Mouse (Mus musculus) forebrain, embryonic 12.5 days (tissue): ENCODE data around the gene Gjb1. TPM values are rescaled to one million over a fixed set of nuclear protein-coding genes. Genes with fewer than 3 reads are reported as not detected.
A peak's percentile ranks its signal among the peaks of the same experiment; 100 is the strongest.

Experiments used
- ATAC-seq: fragments of 200-750 bp; cut with Nextera tagmentation; 2 replicates; pipeline ENCODE4 v1.8.0; 2017; ENCODE audit warnings: moderate TSS enrichment; ENCODE audit not compliant: low FRiP score
- H3K27ac ChIP-seq: fragments of 300-500 bp; sonication (generic); 2 replicates; pipeline ENCODE4 v1.5.1; 2016; ENCODE audit warnings: mild to moderate bottlenecking
- H3K27me3 ChIP-seq: fragments of 300-500 bp; sonication (generic); 2 replicates; pipeline ENCODE4 v1.6.1; 2016; ENCODE audit warnings: mild to moderate bottlenecking
- H3K36me3 ChIP-seq: fragments of 300-500 bp; sonication (generic); replicated peaks from 2 replicates; pipeline ENCODE4 v1.6.1; 2016; ENCODE audit warnings: mild to moderate bottlenecking
- H3K4me1 ChIP-seq: fragments of 300-500 bp; sonication (generic); 2 replicates; pipeline ENCODE4 v1.6.1; 2016
- H3K4me2 ChIP-seq: fragments of 300-500 bp; sonication (generic); 2 replicates; pipeline ENCODE4 v1.6.1; 2016; ENCODE audit warnings: mild to moderate bottlenecking, moderate library complexity
- H3K4me3 ChIP-seq: fragments of 300-500 bp; sonication (generic); replicated peaks from 2 replicates; pipeline ENCODE4 v1.5.1; 2016; ENCODE audit warnings: mild to moderate bottlenecking
- H3K9ac ChIP-seq: fragments of 300-500 bp; sonication (generic); 2 replicates; pipeline ENCODE4 v1.6.1; 2016; ENCODE audit warnings: mild to moderate bottlenecking
- H3K9me3 ChIP-seq: fragments of 300-500 bp; sonication (generic); 2 replicates; pipeline ENCODE4 v1.6.1; 2016
- WGBS: fragments of 180-500 bp; shearing (Covaris S2); methylation state at CpG from one replicate; pipeline ENCODE4 v1.1.7; 2016; 5-methylcytosine and 5-hydroxymethylcytosine counted together
- polyA plus RNA-seq: library from polyadenylated mRNA; unstranded; fragments of >200 nt; fragmentation: Nextera tagmentation; extraction: Ambion mirVana; gene quantifications from 2 replicates; pipeline ENCODE4 v1.2.1, GENCODE M21; 2016

Gjb1 gene
- polyA plus RNA-seq, 1 experiment from 2014 or later = not detected

DNA sequence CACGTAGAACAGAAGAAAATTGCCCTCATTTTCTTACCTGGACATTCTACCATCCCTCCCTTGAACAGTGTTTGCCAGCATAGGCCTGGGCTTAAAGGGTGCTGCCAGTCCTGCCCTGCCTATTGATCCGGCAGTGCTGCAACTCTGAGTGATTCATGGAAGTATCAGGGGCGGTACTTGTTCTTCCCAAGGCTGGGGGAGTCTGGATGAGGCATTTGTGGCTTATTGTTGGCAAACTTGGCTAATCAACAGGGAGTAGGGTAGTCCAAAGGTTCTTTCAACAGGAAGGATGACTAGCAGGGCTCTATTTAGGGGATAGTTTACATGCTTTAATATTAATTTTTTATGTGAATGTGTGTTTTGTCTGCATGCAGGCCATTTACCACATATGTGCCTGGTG, 5.6 kb upstream of the Gjb1 start:
- Histone ChIP-seq H3K9me3 (no peaks in the 10 kb centered on the region), H3K4me2 (no peak overlapping the region), H3K27ac (no peak overlapping the region), H3K4me1 (no peaks in the 10 kb centered on the region), H3K36me3 (no peaks in the 10 kb centered on the region), H3K4me3 (no peak overlapping the region), H3K9ac (no peak overlapping the region), H3K27me3 (peaks cover 11% of the 10 kb centered on the region; the same call in 1 of the 2 replicates)
- ATAC-seq = no peak
- 70% methylated on average over 3 of the region's 3 CpGs for WGBS

DNA sequence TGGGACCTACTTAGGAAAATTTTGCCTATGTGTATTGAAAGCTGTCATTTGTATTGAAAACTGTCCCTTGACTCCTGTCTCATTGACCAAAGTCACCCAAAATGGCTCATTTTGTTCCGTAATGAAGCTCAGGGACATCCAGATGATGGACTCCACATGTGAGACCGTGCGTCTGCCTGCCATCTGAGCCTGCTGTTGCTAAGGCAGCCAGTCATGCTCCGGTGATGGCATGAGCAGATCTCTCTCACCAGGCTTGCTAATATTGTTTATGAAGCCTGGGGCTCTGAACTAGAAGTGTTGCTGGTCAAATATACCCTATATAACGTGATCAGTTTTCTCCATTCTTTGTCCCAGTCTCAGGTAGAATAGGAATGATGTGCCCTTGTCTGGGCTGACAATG, 3.2 kb upstream of the Gjb1 start:
- Histone ChIP-seq H3K4me3 (no peak overlapping the region), H3K27ac (no peak overlapping the region), H3K9me3 (no peaks in the 10 kb centered on the region), H3K9ac (no peak overlapping the region), H3K27me3 (peaks cover 11% of the 10 kb centered on the region; the same call in 1 of the 2 replicates), H3K36me3 (no peaks in the 10 kb centered on the region), H3K4me1 (no peaks in the 10 kb centered on the region), H3K4me2 (no peak overlapping the region)
- no peak for ATAC-seq
- WGBS = 73% methylated on average over 5 of the region's 5 CpGs

DNA sequence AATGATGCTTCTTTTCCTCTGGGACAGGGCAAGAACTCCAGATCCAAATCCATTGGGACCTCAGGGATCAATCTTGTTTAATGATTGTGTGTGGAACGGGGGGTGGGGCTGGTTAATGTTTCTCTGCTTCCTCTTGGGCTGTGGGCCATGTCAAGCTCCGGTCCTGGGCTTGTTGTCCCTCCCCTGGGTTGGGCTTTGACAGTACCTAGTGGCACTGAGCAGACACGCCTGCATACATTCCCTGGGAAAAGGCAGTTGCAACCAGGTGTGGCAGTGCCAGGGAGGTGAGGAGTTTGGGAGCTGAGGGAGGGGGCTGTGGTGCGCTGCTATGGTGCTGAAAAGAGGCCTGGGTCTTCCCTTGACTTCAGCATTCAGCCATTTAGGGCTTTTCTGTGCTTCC, 898 bp downstream of the Gjb1 start:
- H3K27me3 ChIP-seq = peaks cover 36% of the 10 kb centered on the region
- H3K4me1 ChIP-seq = no peaks in the 10 kb centered on the region
- no peaks in the 10 kb centered on the region for H3K36me3 ChIP-seq
- H3K4me3 ChIP-seq = no peak overlapping the region
- no peak overlapping the region for H3K4me2 ChIP-seq
- WGBS = 65% methylated on average over 4 of the region's 4 CpGs
- no peak overlapping the region for H3K27ac ChIP-seq
- H3K9me3 ChIP-seq = no peaks in the 10 kb centered on the region
- no peak overlapping the region for H3K9ac ChIP-seq
- ATAC-seq = no peak

DNA sequence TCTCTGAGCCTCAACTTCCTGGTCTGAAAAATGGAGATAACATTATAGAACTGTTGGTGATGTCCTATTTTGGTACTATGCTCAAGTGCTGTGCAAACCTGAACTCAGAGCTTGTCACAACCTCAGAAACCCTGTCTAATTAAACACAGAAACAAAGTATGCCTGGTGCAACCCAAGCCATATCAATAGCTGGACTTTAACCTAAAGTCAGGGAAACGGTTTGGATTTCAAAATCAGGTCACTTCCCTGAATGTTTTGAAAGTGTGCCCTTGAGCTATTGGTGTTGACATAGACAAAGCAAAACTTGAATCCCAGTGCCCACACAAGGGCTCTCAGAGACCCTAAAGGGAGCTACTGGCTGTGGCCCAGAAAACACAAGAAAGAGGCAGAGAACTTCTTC, 3.6 kb downstream of the Gjb1 start:
- no peak for ATAC-seq
- no peak overlapping the region for H3K4me3 ChIP-seq
- H3K4me1 ChIP-seq = peaks cover 5% of the 10 kb centered on the region; the same call in 1 of the 2 replicates
- WGBS = 92% methylated on average over 1 of the region's 1 CpGs
- no peak overlapping the region for H3K9ac ChIP-seq
- H3K4me2 ChIP-seq = no peak overlapping the region
- no peaks in the 10 kb centered on the region for H3K9me3 ChIP-seq
- no peak overlapping the region for H3K27ac ChIP-seq
- H3K36me3 ChIP-seq = no peaks in the 10 kb centered on the region
- peaks cover 59% of the 10 kb centered on the region for H3K27me3 ChIP-seq

DNA sequence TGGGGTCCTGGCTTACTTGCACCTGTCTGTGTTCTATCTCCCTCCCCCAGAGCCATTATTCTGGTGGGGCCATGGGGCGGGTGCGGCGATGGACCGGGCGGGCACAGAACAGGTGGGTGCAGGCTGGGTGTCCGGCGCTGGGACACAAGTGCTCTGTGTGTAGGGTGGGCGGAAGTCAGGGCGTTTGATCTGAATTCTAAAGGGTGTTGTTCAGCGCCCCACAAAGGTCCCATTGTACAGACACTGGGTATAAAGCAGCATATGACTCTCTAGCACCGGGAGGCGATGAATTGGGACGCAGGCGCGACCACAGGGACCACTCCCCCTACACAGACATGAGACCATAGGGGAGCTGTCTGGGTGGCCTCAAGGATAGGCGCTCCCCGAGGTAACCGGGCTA, 7.3 kb downstream of the Gjb1 start:
- peaks cover 89% of the 10 kb centered on the region for H3K27me3 ChIP-seq

DNA sequence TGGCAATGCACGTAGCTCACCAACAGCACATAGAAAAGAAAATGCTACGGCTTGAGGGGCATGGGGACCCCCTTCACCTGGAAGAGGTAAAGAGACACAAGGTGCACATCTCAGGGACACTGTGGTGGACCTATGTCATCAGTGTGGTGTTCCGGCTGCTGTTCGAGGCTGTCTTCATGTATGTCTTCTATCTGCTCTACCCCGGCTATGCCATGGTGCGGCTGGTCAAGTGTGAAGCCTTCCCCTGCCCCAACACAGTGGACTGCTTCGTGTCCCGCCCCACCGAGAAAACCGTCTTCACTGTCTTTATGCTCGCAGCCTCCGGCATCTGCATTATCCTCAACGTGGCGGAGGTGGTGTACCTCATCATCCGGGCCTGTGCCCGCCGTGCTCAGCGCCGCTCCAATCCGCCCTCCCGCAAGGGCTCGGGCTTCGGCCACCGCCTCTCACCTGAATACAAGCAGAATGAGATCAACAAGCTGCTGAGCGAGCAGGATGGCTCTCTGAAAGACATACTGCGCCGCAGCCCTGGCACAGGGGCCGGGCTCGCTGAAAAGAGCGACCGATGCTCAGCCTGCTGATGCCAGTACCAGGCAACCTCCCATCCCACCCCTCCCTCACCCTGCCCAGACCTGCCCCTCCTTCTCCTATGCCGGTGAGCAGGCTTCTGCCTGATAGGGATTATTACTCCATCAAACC, 8.4 kb downstream of the Gjb1 start:
- peak overlapping the region; percentile 31 for H3K4me3 ChIP-seq
- H3K9ac ChIP-seq = 0 out of 2 replicates have a peak overlapping the region, but pooled peaks have one; percentile 25
- H3K9me3 ChIP-seq = no peaks in the 10 kb centered on the region
- H3K36me3 ChIP-seq = no peaks in the 10 kb centered on the region
- H3K27me3 ChIP-seq = peaks cover 82% of the 10 kb centered on the region
- peaks cover 5% of the 10 kb centered on the region; the same call in 1 of the 2 replicates for H3K4me1 ChIP-seq
- ATAC-seq = no peak
- no peak overlapping the region for H3K27ac ChIP-seq
- peak overlapping the region; percentile 55 for H3K4me2 ChIP-seq
- WGBS = 17% methylated on average over 29 of the region's 32 CpGs

More for the DNA sequence above, 7.3 kb downstream of the Gjb1 start:
- Histone ChIP-seq H3K27ac (no peak overlapping the region), H3K9me3 (no peaks in the 10 kb centered on the region), H3K4me1 (peaks cover 5% of the 10 kb centered on the region; the same call in 1 of the 2 replicates), H3K4me2 (no peak overlapping the region), H3K9ac (no peak overlapping the region), H3K4me3 (no peak overlapping the region), H3K36me3 (no peaks in the 10 kb centered on the region)
- 26% methylated on average over 18 of the region's 18 CpGs for WGBS
- ATAC-seq = no peak

DNA sequence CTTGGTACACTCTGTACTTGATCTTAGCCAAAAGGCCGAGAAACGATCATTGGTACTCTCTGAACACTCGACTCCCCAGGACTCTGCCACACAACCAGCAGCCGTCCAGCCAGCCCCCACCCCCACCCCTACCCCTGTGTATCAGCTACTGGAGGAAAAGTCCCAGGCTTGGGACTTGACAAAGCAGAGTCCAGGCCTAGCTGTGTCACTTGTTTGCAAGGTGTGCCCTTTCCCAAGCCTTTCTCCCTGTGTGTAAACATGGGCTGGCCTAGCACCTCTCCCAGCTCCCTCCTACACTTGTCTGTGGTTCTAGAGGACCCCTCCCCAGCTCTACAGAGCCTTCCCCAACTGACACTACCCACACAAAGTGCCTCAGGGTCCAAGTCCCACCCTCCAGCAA, 10.0 kb downstream of the Gjb1 start:
- no peak overlapping the region for H3K27ac ChIP-seq
- no peaks in the 10 kb centered on the region for H3K9me3 ChIP-seq
- H3K27me3 ChIP-seq = peaks cover 67% of the 10 kb centered on the region
- 24% methylated on average over 4 of the region's 4 CpGs for WGBS
- H3K4me2 ChIP-seq = no peak overlapping the region
- no peak for ATAC-seq
- H3K36me3 ChIP-seq = no peaks in the 10 kb centered on the region
- H3K4me3 ChIP-seq = no peak overlapping the region
- H3K4me1 ChIP-seq = peaks cover 5% of the 10 kb centered on the region; the same call in 1 of the 2 replicates
- H3K9ac ChIP-seq = no peak overlapping the region

DNA sequence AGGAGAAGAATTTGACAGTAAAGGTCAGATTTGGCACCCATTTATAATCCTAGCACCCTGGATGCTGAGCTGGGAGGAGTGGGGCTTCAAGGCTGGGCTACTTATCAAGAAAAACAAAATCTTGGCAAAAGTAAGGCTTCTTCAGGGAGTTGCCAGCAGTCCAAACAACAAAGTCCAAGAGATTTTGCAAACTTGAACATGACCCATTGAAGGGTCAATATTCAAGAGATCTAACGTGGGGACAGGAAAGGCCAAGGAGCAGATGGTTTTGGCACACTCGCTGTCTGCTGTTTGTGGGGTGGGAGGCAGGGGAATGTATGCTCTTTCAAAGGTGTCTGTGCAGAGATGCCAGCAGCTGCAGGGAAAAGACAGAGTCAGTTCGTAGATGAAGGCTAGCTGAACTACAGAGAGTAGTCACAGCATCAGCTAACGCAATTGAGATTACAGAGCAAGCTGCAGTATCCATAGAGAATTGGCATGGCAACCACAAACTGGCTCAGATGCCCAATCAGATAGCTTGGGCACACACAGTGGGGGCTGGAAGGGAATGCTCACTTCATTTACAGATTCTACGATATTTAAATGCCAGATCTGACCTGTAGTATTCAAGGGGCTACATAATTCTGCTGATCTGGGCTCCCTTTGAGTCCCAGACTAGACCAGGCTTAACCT, 12.8 kb downstream of the Gjb1 start:
- Histone ChIP-seq H3K9ac (no peak overlapping the region), H3K4me2 (no peak overlapping the region), H3K36me3 (no peaks in the 10 kb centered on the region), H3K4me3 (no peak overlapping the region), H3K27ac (no peak overlapping the region), H3K27me3 (peaks cover 42% of the 10 kb centered on the region), H3K9me3 (no peaks in the 10 kb centered on the region), H3K4me1 (peaks cover 2% of the 10 kb centered on the region; the same call in 1 of the 2 replicates)
- 71% methylated on average over 5 of the region's 5 CpGs for WGBS
- ATAC-seq = no peak

DNA sequence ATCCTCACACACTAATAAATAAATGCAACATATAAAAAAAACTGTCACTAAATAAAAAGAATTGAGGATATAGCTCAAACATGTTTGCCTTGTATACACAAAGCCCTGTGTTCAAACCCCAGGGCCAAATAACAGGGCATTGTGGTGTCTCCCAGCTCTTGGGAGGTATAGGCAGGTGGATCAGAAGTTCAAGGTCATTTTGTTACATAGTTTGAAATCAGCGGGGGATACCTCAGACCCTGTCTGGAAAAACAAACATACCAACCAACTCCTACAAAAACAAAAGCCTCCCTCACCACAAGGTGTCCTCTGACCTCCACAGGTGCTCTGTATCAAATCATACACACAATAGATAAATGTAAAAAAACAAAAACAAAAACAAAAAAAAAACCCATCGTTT, 18.2 kb downstream of the Gjb1 start:
- 83% methylated on average over 2 of the region's 2 CpGs for WGBS
- H3K9ac ChIP-seq = no peak overlapping the region
- no peaks in the 10 kb centered on the region for H3K9me3 ChIP-seq
- H3K27ac ChIP-seq = no peak overlapping the region
- no peak for ATAC-seq
- no peaks in the 10 kb centered on the region for H3K36me3 ChIP-seq
- H3K27me3 ChIP-seq = peaks cover 33% of the 10 kb centered on the region
- no peak overlapping the region for H3K4me2 ChIP-seq
- peaks cover 4% of the 10 kb centered on the region; the same call in 1 of the 2 replicates for H3K4me1 ChIP-seq
- H3K4me3 ChIP-seq = no peak overlapping the region

DNA sequence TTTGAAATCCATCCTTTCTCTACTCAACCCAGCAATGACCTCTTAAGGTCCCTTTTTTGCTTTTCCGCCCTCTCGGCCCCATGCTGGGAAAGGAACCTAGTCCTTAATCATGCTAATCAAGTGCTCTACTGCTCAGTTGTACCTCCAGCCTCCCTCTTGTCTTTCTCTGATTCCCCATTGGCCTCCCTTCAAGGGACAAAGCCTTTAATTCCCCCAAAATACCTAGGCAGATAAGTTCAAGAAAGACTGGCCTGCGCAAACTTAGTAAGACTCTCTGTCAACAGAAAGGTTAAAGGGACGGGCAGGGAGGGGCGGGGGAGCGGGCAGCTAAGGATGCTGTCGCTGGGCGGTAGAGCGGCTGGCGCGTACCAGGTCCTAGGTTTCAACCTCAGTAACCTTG, 20.3 kb downstream of the Gjb1 start:
- H3K4me3 ChIP-seq = no peak overlapping the region
- peak overlapping the region; percentile 25 for H3K4me2 ChIP-seq
- 18% methylated on average over 11 of the region's 11 CpGs for WGBS
- ATAC-seq = no peak
- H3K27me3 ChIP-seq = peaks cover 33% of the 10 kb centered on the region
- no peak overlapping the region for H3K9ac ChIP-seq
- H3K9me3 ChIP-seq = no peaks in the 10 kb centered on the region
- H3K4me1 ChIP-seq = peaks cover 4% of the 10 kb centered on the region; the same call in 1 of the 2 replicates
- H3K36me3 ChIP-seq = no peaks in the 10 kb centered on the region
- no peak overlapping the region for H3K27ac ChIP-seq

DNA sequence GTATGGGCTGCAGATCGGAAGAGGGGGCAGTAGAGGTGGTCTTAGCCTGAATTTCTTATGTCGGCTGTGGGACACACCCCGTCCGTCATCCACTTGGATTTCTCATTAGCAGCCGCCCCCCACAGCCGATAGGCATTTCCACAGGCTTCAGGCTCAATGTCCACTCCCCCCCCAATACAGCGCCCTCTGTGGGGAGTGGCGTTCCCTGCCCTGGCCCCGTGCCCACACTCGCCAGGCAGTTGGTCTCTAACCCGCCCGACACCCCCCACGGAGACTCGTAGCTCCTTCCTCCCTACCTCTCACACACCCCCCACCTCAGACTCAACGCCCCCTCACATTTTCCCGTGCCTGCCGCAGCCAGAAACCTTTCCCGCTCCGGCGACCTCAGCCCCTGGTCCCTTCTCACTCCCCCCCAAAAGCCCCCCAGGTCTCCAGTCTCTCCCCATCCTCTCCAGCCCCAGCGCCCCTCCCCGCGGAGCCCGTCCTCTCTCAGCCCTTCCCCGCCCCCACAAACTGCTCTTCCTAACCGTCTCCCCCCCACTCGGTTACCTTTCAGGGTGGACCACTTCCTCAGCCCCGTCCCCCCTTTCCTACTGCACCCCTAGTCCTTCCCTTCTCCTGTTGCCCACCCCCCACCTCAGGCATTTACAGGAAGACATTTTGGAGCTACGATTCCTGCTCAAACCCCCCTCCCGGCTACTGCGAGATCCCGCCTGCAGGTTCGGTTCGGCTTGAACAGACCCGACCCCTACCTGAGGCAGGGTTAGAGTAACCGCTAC, 43.0 kb downstream of the Gjb1 start:
- H3K9ac ChIP-seq = peak overlapping the region; percentile 59
- peak overlapping the region; percentile 58 for H3K4me2 ChIP-seq
- 29% methylated on average over 35 of the region's 36 CpGs for WGBS
- H3K27ac ChIP-seq = peak overlapping the region; percentile 46; the same call in 1 of the 2 replicates
- peaks cover 13% of the 10 kb centered on the region for H3K36me3 ChIP-seq
- H3K4me1 ChIP-seq = peaks cover 16% of the 10 kb centered on the region
- peak overlapping the region; percentile 54 for H3K4me3 ChIP-seq
- H3K9me3 ChIP-seq = no peaks in the 10 kb centered on the region
- peak; percentile 27; the same call in 1 of the 2 replicates for ATAC-seq
- H3K27me3 ChIP-seq = peaks cover 4% of the 10 kb centered on the region; the same call in 1 of the 2 replicates
